Mouse (Mus musculus) G1E-ER4 (cell line): ENCODE measurements at regions not wholly inside any gene's neighbourhood (a gene's known extent, or its start where the extent isn't known, plus 50 kb on each side); places are given as distances from the start of the nearest gene placed in this dataset.

Source experiments
- GATA1 ChIP-seq: IDR thresholded peaks from one replicate; pipeline ENCODE4 v1.8.0; 2012; ENCODE audit warnings: low read length, inconsistent platforms

DNA sequence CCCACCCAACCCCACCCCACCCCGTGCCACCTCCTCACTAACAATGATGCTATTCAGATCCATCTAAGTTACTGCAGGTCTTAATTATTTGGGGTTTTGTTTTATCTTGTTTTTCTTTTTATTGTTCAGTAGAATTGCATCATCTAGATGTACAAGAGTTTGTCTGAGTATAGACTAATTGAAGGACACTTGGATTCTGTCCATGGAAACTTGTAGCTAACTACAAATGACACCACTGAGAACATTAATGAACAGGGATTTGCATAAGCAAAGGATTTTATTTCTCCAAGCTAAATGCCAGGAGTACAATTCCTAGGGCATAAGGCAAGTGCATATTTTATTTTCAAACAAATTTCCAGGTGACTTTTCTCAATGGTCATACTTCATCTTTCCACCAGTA is 318.4 kb upstream of the Slc7a11 start:
- TF ChIP-seq GATA1 = no peak

DNA sequence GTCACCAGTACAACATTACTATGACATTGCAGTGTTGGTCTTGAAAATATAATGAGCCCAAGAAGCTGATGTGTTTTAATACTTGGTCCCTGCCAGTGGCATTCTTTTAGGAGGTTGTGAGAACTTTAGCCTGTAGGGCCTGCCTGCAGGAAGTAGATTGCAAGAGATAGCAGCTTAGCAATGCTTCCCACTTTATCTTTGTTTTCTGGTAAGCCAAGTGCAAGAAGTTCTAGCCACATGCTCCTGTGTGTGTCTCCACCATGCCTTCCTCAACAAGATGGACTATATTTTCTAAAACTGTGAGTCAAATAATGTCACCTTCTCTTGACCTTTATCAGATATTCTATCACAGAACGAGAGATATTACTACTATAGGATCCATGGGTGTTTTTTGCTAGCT is 314.7 kb upstream of the Slc7a11 start:
- TF ChIP-seq GATA1 = no peak

DNA sequence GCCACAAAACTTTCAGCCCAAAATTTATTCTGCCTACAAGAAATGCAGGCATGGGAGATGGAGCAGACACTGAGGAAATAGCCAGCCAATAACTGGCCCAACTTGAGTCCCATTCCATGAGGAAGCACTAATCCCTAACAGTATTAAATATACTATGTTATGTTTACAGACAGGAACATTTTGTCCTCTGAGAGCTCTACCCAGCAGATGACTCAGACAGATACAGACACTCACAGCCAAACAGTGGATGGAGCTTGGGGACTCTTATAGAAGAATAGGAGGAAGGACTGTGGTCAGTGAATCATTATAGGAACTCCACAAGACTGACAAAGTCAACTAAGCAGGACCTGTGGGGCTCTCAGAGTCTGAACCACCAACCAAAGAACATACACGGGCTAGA is 293.8 kb upstream of the Slc7a11 start:
- no peak for TF ChIP-seq GATA1

DNA sequence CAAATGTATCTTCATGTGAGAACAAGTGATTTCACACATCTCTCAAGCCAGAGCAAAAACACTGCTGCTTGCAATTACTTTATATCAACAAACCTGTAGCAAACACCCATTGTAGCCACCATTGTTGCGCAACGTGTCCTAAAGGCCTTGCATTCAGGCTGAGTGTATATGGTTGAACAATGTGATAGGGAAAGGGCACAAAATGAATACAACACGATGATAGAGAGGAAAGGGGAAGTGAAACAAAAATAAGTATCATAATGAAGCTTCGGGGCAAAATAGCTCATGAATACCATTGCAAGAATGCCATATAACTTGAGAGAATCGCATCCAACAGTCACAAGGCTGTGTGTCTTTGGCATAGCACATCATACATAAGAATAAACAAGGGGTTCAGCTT is 275.6 kb upstream of the Slc7a11 start:
- no peak for TF ChIP-seq GATA1

DNA sequence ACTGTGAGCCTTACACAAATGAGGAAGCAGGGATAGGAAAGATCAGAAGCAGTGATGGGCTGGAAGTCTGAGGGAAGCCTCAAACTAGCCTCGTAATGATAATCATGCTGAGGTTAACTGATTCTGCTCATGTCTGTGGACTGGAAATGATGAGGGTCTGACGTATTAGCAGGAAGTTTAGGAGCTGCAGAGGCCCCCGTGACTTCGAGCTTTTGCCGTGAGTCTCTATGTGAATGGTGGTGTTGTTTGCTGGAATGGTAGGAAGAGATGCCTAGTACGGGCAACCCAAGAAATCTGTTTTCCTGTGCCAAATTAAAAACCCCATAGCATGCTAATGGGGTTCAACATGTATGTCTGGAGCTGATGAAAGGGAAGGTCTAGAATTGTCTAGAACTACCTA is 270.0 kb upstream of the Slc7a11 start:
- no peak for TF ChIP-seq GATA1

DNA sequence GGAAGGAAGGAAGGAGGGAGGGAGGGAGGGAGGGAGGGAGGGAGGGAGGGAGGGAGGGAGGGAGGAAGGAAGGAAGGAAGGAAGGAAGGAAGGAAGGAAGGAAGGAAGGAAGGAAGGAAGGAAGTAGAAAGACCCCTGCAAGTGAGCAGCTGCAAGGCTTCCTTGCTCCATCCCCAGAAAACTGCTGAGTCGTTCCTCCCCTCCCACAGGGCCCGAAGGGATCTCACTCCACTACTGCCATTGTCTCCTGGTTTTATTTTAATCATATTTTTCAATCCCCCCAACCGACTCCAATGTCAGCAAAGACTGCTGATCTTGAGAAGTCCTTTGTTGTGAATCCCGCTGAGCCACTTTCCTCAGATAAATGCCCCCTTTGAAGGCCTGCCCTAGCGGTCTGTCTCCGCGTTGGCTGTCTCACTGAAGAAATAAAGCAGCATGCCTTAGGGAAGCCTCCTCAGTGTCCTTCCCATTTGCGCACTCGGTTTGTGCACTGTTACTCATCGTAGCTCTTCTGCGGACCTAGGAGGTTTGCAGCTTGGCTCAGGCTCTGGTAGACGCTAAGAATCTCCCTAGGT is 266.1 kb upstream of the Slc7a11 start:
- no peak for TF ChIP-seq GATA1

DNA sequence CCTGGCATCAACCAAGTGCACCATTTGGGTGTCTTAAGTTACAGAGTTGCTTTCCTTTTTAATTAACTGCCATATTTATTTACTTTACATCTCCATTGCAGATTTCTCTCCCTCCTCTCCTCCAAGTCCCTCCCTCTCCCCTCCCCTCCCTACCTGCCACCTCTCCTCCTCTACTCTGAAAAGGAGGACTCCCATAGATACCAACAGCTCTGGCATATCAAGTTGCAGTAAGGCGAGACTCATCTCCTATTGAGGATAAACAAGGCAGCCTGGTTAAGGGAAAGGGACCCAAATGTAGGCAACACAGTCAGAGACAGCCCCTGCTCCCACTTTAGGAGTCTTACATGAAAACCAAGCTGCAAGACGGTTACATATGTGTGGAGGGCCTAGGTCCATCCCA is 263.3 kb upstream of the Slc7a11 start:
- TF ChIP-seq GATA1 = no peak

DNA sequence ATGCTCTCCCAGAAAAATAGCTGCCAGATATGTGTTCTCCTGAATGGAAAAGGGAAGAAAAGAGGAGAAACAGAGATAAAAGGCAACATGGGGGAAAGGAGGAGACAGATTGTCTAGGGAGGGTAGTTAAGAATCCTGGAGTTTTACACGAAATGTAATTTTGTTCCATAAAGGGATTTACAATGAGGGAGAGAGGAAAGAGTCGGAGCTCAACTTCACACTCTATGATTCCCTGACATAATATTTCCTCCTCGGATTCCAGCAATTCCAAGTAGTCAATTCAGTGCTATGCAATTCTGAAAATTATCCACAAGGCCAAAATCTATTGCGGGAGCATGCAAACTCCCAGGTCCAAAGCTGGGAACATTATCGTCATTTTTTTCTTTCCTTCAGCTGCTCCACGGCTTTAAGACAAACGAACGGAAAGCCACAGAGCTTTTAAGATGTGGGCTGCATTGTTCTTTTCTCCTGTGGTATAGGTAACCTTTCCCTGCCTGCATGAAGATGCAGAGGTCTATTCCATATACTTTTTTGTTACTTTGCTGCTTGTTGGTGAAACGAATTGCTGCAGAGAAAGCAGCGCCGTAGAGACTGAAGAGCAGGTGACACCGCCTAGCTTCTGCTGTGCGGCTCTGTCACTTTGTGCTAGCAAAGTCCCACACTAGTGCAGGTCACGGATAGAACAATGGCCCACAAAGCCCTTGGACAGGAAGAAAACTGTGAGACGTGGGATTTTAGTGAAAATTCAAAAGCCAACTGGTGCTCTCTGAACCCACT is 251.7 kb upstream of the Slc7a11 start:
- no peak for TF ChIP-seq GATA1

DNA sequence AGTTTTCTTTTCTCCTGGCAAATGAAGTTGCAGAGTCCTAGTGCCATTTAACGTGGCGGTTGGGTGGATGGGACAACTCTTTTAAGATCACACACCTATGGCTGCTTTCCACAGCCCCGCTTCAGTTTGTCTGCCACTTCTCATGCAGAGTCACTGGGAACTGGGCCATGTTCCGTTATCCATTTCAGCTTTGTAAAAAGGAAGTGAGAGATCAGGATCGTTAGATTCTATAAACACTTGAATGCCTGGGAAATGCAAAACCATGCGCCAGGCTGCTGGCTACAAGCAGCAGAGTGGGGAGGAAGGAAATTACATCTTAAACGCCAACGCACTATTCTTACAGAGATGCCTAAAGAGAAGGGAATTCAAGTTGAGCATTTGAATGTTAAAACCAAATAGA is 251.1 kb upstream of the Slc7a11 start:
- TF ChIP-seq GATA1 = no peak

DNA sequence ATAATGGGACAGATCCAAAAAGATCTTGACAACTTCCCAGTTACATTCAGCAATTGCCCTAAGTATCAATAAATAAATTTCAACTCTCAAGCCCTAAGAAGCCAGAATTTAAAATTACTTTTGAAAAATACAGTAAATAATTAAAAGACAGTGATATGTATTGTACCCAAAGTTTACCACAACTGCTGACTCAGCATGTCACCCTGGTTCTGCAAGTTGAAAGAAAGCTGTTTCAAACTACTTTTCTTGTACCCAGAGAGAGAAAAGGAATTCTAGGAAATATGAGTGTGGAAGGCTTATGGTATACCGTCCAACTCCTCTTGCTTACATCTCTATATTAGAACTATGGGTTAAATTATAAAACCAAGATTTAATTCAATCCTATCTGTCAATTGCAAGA is 248.9 kb upstream of the Slc7a11 start:
- no peak for TF ChIP-seq GATA1

DNA sequence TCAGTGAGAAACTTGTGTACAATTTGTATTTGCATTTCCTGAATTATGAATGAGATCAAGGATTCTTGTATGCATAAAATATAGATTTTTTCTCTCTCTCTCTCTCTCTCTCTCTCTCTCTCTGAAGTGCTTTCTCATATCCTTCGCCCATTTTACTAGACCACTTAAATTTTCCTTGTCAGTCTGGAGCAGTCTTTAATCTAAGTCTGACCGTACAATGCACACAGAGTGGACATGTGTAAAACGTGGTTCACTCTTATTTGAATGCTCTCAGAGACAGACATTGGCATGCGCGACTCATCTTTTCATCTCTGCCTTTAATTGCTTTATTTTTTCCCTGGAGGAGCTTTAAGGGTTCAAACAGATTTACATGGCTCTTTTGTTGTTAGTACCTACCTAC is 247.3 kb upstream of the Slc7a11 start:
- no peak for TF ChIP-seq GATA1

DNA sequence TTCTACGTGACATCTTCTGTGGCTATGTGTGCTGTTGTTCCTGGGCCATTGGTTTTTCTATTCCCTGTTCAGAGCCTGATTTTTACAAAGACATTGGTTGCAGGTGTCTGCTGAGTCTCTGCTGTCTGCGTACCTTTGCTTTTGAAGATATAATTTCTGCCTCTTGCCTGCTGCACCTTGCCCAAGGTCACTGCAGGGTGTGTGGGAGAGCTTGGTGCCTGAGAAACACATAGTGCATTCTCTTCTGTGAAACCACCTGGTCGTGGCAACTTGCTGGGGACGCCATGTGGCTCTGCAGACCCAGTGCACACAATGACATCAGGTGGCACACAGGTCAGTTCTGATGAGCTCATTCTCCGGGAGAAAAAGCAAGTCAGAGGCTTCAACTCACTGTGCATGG is 246.0 kb upstream of the Slc7a11 start:
- TF ChIP-seq GATA1 = no peak

DNA sequence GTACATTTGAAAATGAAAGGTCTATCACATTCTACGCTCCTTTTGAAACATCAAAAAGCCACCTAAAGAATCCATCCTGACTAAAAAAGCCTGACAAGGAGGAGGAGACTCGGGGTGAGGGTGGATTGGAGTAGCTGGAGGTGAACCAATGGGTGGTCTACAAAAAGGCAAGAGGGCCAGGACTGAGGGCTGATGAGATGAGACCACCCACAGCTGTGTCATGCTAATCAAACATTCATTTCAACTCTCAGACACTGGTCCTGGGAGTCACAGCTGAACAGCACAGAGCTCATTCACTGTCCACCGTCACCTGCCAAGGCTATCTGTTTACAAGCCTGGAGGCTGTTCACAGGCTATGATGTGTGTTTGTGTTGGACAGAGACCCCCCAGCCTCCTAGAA is 244.3 kb upstream of the Slc7a11 start:
- TF ChIP-seq GATA1 = no peak

DNA sequence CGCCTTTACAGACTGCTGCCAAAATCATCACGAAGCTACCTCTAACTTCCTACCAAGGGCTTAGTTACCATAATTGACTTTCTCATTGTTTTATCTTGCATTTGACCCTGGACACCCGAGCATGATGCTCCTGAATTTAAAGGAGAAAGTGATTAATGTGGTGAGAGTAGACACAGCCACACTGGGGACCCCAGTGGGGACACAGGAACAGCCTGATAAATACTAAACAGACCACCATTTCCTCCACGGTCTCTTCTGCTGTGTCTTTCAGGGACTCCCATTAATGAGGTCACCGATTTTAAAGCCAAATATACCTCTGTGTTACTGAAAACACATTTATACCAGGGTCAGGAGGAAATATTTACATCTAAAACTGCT is 235.2 kb upstream of the Slc7a11 start:
- no peak for TF ChIP-seq GATA1

DNA sequence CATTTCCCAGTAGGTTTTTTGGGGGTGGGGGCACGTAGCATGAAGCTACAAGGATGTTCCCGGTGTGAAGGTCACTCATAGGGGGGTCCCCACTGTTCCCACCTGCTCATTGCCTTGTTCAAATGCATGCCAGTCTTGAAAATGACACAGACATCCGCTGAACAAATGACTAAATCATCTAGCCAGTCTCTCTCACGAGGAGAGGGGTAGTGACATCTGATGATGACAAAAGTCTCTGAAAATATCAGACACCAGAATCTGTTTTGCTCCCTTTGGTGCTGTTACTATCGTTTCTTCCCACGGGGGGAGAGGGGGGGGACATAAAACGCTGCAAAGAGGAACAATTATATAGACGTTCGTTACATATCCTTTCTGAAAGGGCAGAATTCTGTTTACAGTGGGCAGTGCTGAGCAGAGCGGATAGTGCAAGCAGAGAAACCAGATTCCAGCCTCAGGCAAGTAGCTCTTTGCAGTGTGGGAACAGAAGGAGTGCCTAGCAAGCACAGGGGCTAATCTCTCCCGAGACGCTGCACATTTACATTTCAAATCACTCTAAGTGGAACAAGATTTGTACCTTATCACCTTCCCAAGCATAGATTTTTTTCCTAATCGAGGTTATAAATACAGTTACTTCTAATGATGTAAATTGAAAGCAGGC is 234.7 kb upstream of the Slc7a11 start:
- no peak for TF ChIP-seq GATA1

DNA sequence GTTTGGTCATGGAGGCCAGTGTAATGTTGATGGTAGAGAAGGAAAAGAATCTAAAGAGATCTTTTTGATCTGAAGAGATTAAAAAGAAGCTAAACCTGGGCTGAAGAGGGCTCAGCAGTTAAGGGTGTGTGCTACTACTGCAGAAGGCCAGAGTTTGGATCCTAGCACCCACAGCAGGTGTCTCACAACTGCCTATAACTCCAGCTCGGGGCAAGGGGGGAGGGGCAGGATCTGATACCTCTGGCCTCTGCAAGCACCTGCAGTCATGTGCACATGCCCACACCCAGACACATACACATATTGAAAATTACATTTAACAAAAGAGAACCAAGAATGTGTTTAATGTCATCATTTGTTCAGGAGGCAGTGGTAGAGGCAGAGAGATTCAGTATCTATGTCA is 232.4 kb upstream of the Slc7a11 start:
- TF ChIP-seq GATA1 = no peak
